Mouse (Mus musculus) cortical plate, adult 2 months (tissue): ENCODE results near the gene Pgpep1. TPM values are rescaled to one million over a fixed set of nuclear protein-coding genes. Genes with fewer than 3 reads are reported as not detected.

ENCODE experiments used
- H3K27ac ChIP-seq: fragments of 200-500 bp; 2 replicates; pipeline ENCODE4 v1.5.1; 2012; ENCODE audit warnings: low read length, control low read depth, inconsistent platforms; ENCODE audit not compliant: insufficient read depth
- H3K4me1 ChIP-seq: fragments of 200-500 bp; 2 replicates; pipeline ENCODE4 v1.6.1; 2011; ENCODE audit warnings: low read length; ENCODE audit not compliant: control insufficient read depth, insufficient read depth
- H3K4me3 ChIP-seq: fragments of 200-500 bp; 2 replicates; pipeline ENCODE4 v1.5.1; 2011; ENCODE audit warnings: mild to moderate bottlenecking, low read length, control low read depth; ENCODE audit not compliant: insufficient read depth
- CTCF ChIP-seq: fragments of 200-500 bp; IDR thresholded peaks from 2 replicates; pipeline ENCODE4 v1.5.1; 2011; ENCODE audit warnings: mild to moderate bottlenecking, control low read depth, low read length; ENCODE audit not compliant: insufficient read depth; ENCODE audit errors: extremely low read depth
- POLR2A ChIP-seq: fragments of 200-500 bp; IDR thresholded peaks from 2 replicates; pipeline ENCODE4 v1.6.1; 2011; ENCODE audit warnings: mild to moderate bottlenecking, low read length, control low read depth; ENCODE audit not compliant: insufficient read depth; ENCODE audit errors: extremely low read depth
- polyA plus RNA-seq: library from polyadenylated mRNA; depleted of rRNA; stranded (reverse); fragments of >200 nt; gene quantifications from 2 replicates; pipeline ENCODE4 v1.2.3, GENCODE M21; 2012; rRNA removed

The Pgpep1 gene
- polyA plus RNA-seq, 1 experiment = 18.1 TPM

- 0 out of 2 replicates have a peak, but pooled peaks cover 3% of the 10 kb centered on the region for H3K4me1 ChIP-seq
- peak overlapping the region; percentile 85 for H3K27ac ChIP-seq
- no peak overlapping the region for H3K4me3 ChIP-seq
- TF ChIP-seq CTCF (no peak), POLR2A (no peak)
Measured at GRCm38 (mm10) chr8:70600473-70601270, 59.5 kb downstream of the Pgpep1 start.

GRCm38 (mm10) chr8:70599507-70600290 is 60.5 kb downstream of the Pgpep1 start:
- H3K27ac ChIP-seq = no peak overlapping the region
- 0 out of 2 replicates have a peak, but pooled peaks cover 3% of the 10 kb centered on the region for H3K4me1 ChIP-seq
- no peak for TF ChIP-seq CTCF
- TF ChIP-seq POLR2A = no peak
- H3K4me3 ChIP-seq = no peak overlapping the region

- TF ChIP-seq CTCF = no peak
- no peak for TF ChIP-seq POLR2A
- Histone ChIP-seq H3K27ac (no peak overlapping the region), H3K4me1 (0 out of 2 replicates have a peak, but pooled peaks cover 3% of the 10 kb centered on the region), H3K4me3 (peak overlapping the region; percentile 3; the same call in 1 of the 2 replicates)
Measured at GRCm38 (mm10) chr8:70598722-70599121, 61.5 kb downstream of the Pgpep1 start.

GRCm38 (mm10) chr8:70598283-70598682 is 61.9 kb downstream of the Pgpep1 start:
- H3K27ac ChIP-seq = no peak overlapping the region
- TF ChIP-seq POLR2A = peak; percentile 32; the same call in 1 of the 2 replicates
- peak; percentile 56 for TF ChIP-seq CTCF
- H3K4me1 ChIP-seq = 0 out of 2 replicates have a peak, but pooled peaks cover 3% of the 10 kb centered on the region
- H3K4me3 ChIP-seq = peak overlapping the region; percentile 3; the same call in 1 of the 2 replicates

- no peak overlapping the region for H3K27ac ChIP-seq
- TF ChIP-seq POLR2A (no peak), CTCF (no peak)
- H3K4me1 ChIP-seq = 0 out of 2 replicates have a peak, but pooled peaks cover 3% of the 10 kb centered on the region
- H3K4me3 ChIP-seq = peak overlapping the region; percentile 3; the same call in 1 of the 2 replicates
Measured at GRCm38 (mm10) chr8:70597417-70598272, 62.5 kb downstream of the Pgpep1 start.

GRCm38 (mm10) chr8:70596775-70597416 is 63.3 kb downstream of the Pgpep1 start:
- Histone ChIP-seq H3K4me1 (peaks cover 4% of the 10 kb centered on the region; the same call in 1 of the 2 replicates), H3K27ac (no peak overlapping the region), H3K4me3 (no peak overlapping the region; the same call in 1 of the 2 replicates)
- no peak for TF ChIP-seq CTCF
- TF ChIP-seq POLR2A = no peak

Other genes starting within 250 kb of the Pgpep1 start
- 113 and 115 TPM in 2 replicates for gene Crtc1, start 220.8 kb downstream of the Pgpep1 start, polyA plus RNA-seq
- 66.9 and 70.9 TPM in 2 replicates for gene Klhl26, start 183.4 kb downstream of the Pgpep1 start, polyA plus RNA-seq
- gene Tmem59l, start 173.0 kb downstream of the Pgpep1 start, polyA plus RNA-seq = 368 and 400 TPM in 2 replicates
- gene Crlf1, start 167.2 kb downstream of the Pgpep1 start, polyA plus RNA-seq = 2.1 and 8.6 TPM in 2 replicates
- gene Rex1bd, start 153.6 kb downstream of the Pgpep1 start, polyA plus RNA-seq = 201 and 206 TPM in 2 replicates
- gene Uba52, start 149.6 kb downstream of the Pgpep1 start, polyA plus RNA-seq = 851 and 918 TPM in 2 replicates
- gene Fkbp8, start 132.7 kb downstream of the Pgpep1 start, polyA plus RNA-seq = 592 and 612 TPM in 2 replicates
- 61.0 and 64.4 TPM in 2 replicates for gene Kxd1, start 132.4 kb downstream of the Pgpep1 start, polyA plus RNA-seq
- gene Ell, start 120.9 kb downstream of the Pgpep1 start, polyA plus RNA-seq = 23.8 and 23.9 TPM in 2 replicates
- 71.1 and 77.2 TPM in 2 replicates for gene Isyna1, start 66.0 kb downstream of the Pgpep1 start, polyA plus RNA-seq
- 241 and 249 TPM in 2 replicates for gene Ssbp4, start 51.5 kb downstream of the Pgpep1 start, polyA plus RNA-seq
- 1.0 and 1.4 TPM in 2 replicates for gene Lrrc25, start 44.2 kb downstream of the Pgpep1 start, polyA plus RNA-seq
- 0.09 and 0.19 TPM in 2 replicates for gene Gdf15, start 27.9 kb downstream of the Pgpep1 start, polyA plus RNA-seq
- 100 and 105 TPM in 2 replicates for gene Lsm4, start 12.9 kb upstream of the Pgpep1 start, polyA plus RNA-seq
- gene Jund, start 38.6 kb upstream of the Pgpep1 start, polyA plus RNA-seq = 223 and 226 TPM in 2 replicates
- gene Iqcn, start 43.1 kb upstream of the Pgpep1 start, polyA plus RNA-seq = 0.08 and 0.13 TPM in 2 replicates
- gene Gm3336, start 58.2 kb upstream of the Pgpep1 start, polyA plus RNA-seq = 0.09 TPM in 1 of 2 replicates, not detected in the other
- gene Pde4c, start 63.3 kb upstream of the Pgpep1 start, polyA plus RNA-seq = 4.8 and 5.9 TPM in 2 replicates
- gene Rab3a, start 94.3 kb upstream of the Pgpep1 start, polyA plus RNA-seq = 1,139 and 1,160 TPM in 2 replicates
- gene Mpv17l2, start 100.6 kb upstream of the Pgpep1 start, polyA plus RNA-seq = 51.6 and 59.2 TPM in 2 replicates
- 177 and 193 TPM in 2 replicates for gene Pik3r2, start 116.3 kb upstream of the Pgpep1 start, polyA plus RNA-seq
- 265 and 282 TPM in 2 replicates for gene Mast3, start 144.7 kb upstream of the Pgpep1 start, polyA plus RNA-seq
- gene Il12rb1, start 148.1 kb upstream of the Pgpep1 start, polyA plus RNA-seq = 1.1 TPM in 2 replicates
- gene Arrdc2, start 179.3 kb upstream of the Pgpep1 start, polyA plus RNA-seq = 31.4 and 35.1 TPM in 2 replicates
- 30.2 and 36.0 TPM in 2 replicates for gene Kcnn1, start 202.9 kb upstream of the Pgpep1 start, polyA plus RNA-seq
- gene Ccdc124, start 213.5 kb upstream of the Pgpep1 start, polyA plus RNA-seq = 176 and 182 TPM in 2 replicates
- gene Slc5a5, start 232.4 kb upstream of the Pgpep1 start, polyA plus RNA-seq = 15.9 and 16.0 TPM in 2 replicates
- gene Rpl18a, start 237.0 kb upstream of the Pgpep1 start, polyA plus RNA-seq = 1,503 and 1,518 TPM in 2 replicates
- gene Map1s, start 245.5 kb upstream of the Pgpep1 start, polyA plus RNA-seq = 62.2 and 62.3 TPM in 2 replicates